Mouse (Mus musculus): ENCODE results near the gene Unkl.

GRCm38 (mm10) chr17:25272326-25272725 is 84.1 kb downstream of the Unkl start:
- TF ChIP-seq CTCF (IDR thresholded peaks at IDR 0.05; ENCODE audit: control insufficient read depth, insufficient read depth, insufficient read length) (no peak), USF1 (IDR thresholded peaks at IDR 0.05; ENCODE audit: low read depth) (no peak), MYOD1 (IDR thresholded peaks at IDR 0.05; ENCODE audit: control insufficient read depth, insufficient read length, low read depth) (no peak)

All from C2C12 (cell line).